Mouse (Mus musculus): ENCODE results near the gene Atxn3. TPM values are rescaled to one million over a fixed set of nuclear protein-coding genes. Genes with fewer than 3 reads are reported as not detected.
A peak's percentile ranks its signal among the peaks of the same experiment; 100 is the strongest.

The Atxn3 gene
- polyA plus RNA-seq, 1 experiment from 2014 or later: 14.5 TPM

DNA sequence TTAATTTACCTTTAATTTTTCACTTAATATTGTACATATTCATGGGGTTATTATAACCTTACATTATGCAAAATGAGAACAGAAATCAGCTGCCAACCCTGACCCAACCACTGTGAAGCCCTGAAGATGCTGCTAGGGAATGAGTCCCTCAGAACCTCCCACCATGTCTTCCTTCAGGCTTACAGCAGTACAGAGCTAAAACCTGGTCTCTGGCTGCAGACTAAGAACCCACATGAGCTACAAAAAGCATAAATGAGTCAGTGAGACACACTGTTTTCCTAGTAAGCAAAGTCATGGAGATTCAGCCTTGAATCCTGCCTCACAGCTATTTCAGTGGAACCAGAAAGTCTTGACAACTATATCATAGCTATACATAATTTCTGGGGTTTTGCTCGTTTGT, 29.6 kb downstream of the Atxn3 start:
- Histone ChIP-seq H3K4me1 (ENCODE audit: insufficient read depth) (no peaks in the 10 kb centered on the region), H3K4me3 (ENCODE audit: low read depth, low read length) (no peak overlapping the region), H3K4me2 (no peak overlapping the region), H3K27me3 (ENCODE audit: insufficient read depth, low read length) (no peaks in the 10 kb centered on the region), H3K9me3 (ENCODE audit: low read depth, low read length) (no peaks in the 10 kb centered on the region), H3K9ac (no peak overlapping the region), H3K36me3 (ENCODE audit: insufficient read depth) (peaks cover 78% of the 10 kb centered on the region), H3K27ac (ENCODE audit: low read depth) (no peak overlapping the region)
- whole genome bisulfite sequencing: 70% methylated on average over 1 of the region's 1 CpGs
- DNase-seq: no peak
- no peak for TF ChIP-seq CTCF (IDR thresholded peaks at IDR 0.05; ENCODE audit: low read depth)
- no peak for ATAC-seq (ENCODE audit: insufficient read depth)

- Histone ChIP-seq H3K4me1 (ENCODE audit: insufficient read depth) (no peaks in the 10 kb centered on the region), H3K9ac (no peak overlapping the region), H3K27ac (ENCODE audit: low read depth) (no peak overlapping the region), H3K9me3 (ENCODE audit: low read depth, low read length) (no peaks in the 10 kb centered on the region), H3K27me3 (ENCODE audit: insufficient read depth, low read length) (no peaks in the 10 kb centered on the region), H3K36me3 (ENCODE audit: insufficient read depth) (peaks cover 41% of the 10 kb centered on the region), H3K4me3 (ENCODE audit: low read depth, low read length) (no peak overlapping the region), H3K4me2 (no peak overlapping the region)
- no peak for TF ChIP-seq CTCF (IDR thresholded peaks at IDR 0.05; ENCODE audit: low read depth)
- 84% methylated on average over 6 of the region's 6 CpGs for WGBS
- ATAC-seq (ENCODE audit: insufficient read depth) (no peak), DNase-seq (no peak)
These were observed 35.7 kb downstream of the Atxn3 start for GRCm38 (mm10) chr12:101922313-101922712.

DNA sequence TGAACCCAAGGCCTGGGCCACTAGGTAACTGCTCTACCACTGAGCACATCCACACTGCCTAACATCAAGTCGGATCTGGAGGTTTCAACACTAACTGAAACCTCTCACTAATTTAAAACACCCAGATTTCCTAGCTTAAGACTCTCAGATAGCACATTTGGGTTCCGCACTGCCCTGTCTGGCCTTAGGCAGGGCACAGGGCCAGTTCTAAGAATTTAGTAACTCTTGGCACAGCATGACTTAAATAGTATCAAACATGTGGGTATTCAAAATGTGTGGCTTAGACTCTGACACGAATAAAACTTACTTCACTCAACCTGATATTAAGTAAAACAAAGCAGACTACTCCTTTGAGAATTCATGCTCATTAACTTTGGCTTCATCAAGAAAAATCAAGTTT, 38.2 kb downstream of the Atxn3 start:
- Histone ChIP-seq H3K27me3 (ENCODE audit: insufficient read depth, low read length) (no peaks in the 10 kb centered on the region), H3K36me3 (ENCODE audit: insufficient read depth) (peaks cover 21% of the 10 kb centered on the region), H3K4me3 (ENCODE audit: low read depth, low read length) (no peak overlapping the region), H3K27ac (ENCODE audit: low read depth) (no peak overlapping the region), H3K4me1 (ENCODE audit: insufficient read depth) (no peaks in the 10 kb centered on the region), H3K4me2 (no peak overlapping the region), H3K9ac (no peak overlapping the region), H3K9me3 (ENCODE audit: low read depth, low read length) (no peaks in the 10 kb centered on the region)
- no peak for ATAC-seq (ENCODE audit: insufficient read depth)
- no peak for DNase-seq
- TF ChIP-seq CTCF (IDR thresholded peaks at IDR 0.05; ENCODE audit: low read depth): no peak
- WGBS: 85% methylated on average over 3 of the region's 3 CpGs

- H3K4me3 ChIP-seq (ENCODE audit: low read depth, low read length): no peak overlapping the region
- no peak overlapping the region for H3K27ac ChIP-seq (ENCODE audit: low read depth)
These were observed 40.9 kb downstream of the Atxn3 start for GRCm38 (mm10) chr12:101917165-101917564.

GRCm38 (mm10) chr12:101912626-101913490, 45.2 kb downstream of the Atxn3 start, which contains the start of gene Trip11:
TSS of gene Trip11 (minus strand) at chr12:101913267.
- ATAC-seq (ENCODE audit: insufficient read depth): peak; percentile 98
- no peaks in the 10 kb centered on the region for H3K27me3 ChIP-seq (ENCODE audit: insufficient read depth, low read length)
- peaks cover 4% of the 10 kb centered on the region; the same call in 1 of the 2 replicates for H3K36me3 ChIP-seq (ENCODE audit: insufficient read depth)
- peak within 1 kb of the TSS; percentile 94 for H3K9ac ChIP-seq
- H3K9me3 ChIP-seq (ENCODE audit: low read depth, low read length): no peaks in the 10 kb centered on the region
- H3K4me3 ChIP-seq (ENCODE audit: low read depth, low read length): peak within 1 kb of the TSS; percentile 88
- no peak for TF ChIP-seq CTCF (IDR thresholded peaks at IDR 0.05; ENCODE audit: low read depth)
- peak; percentile 96 for DNase-seq
- peak within 1 kb of the TSS; percentile 70 for H3K4me2 ChIP-seq
- peaks cover 6% of the 10 kb centered on the region for H3K4me1 ChIP-seq (ENCODE audit: insufficient read depth)
- WGBS: under 1% methylated on average over 69 of the region's 69 CpGs
- H3K27ac ChIP-seq (ENCODE audit: low read depth): peak within 1 kb of the TSS; percentile 93

More at GRCm38 (mm10) chr12:101917165-101917564, 40.9 kb downstream of the Atxn3 start:
- no peak for DNase-seq
- no peak for ATAC-seq (ENCODE audit: insufficient read depth)
- Histone ChIP-seq H3K9ac (no peak overlapping the region), H3K4me1 (ENCODE audit: insufficient read depth) (no peaks in the 10 kb centered on the region), H3K36me3 (ENCODE audit: insufficient read depth) (peaks cover 1% of the 10 kb centered on the region; the same call in 1 of the 2 replicates), H3K4me2 (no peak overlapping the region), H3K27me3 (ENCODE audit: insufficient read depth, low read length) (no peaks in the 10 kb centered on the region), H3K9me3 (ENCODE audit: low read depth, low read length) (no peaks in the 10 kb centered on the region)
- no peak for TF ChIP-seq CTCF (IDR thresholded peaks at IDR 0.05; ENCODE audit: low read depth)

DNA sequence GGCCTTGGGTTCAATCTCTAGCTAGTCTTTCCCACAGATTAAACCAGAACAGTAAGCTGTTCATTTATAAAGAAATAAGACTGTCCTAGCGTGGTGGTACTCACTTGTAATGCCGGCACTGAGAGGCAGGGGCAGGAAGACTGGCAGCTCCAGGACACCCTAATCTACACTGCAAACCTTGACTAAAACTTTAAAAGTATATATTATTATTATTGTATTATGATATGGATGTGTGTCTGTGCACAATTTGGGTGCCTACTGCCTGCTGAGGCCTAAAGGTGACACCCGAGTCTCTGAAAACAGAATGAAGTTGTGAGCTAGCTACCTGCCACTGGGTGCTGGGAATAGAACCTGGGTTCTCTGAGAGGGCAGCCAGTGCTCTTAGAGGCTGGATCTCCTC, 46.7 kb downstream of the Atxn3 start:
- H3K27ac ChIP-seq (ENCODE audit: low read depth): no peak overlapping the region
- WGBS: 87% methylated on average over 3 of the region's 3 CpGs
- H3K4me1 ChIP-seq (ENCODE audit: insufficient read depth): peaks cover 6% of the 10 kb centered on the region
- DNase-seq (no peak), ATAC-seq (ENCODE audit: insufficient read depth) (no peak)
- H3K4me2 ChIP-seq: peak overlapping the region; percentile 70
- no peaks in the 10 kb centered on the region for H3K27me3 ChIP-seq (ENCODE audit: insufficient read depth, low read length)
- no peak overlapping the region; the same call in 1 of the 2 replicates for H3K9ac ChIP-seq
- 0 out of 2 replicates have a peak overlapping the region, but pooled peaks have one; percentile 88 for H3K4me3 ChIP-seq (ENCODE audit: low read depth, low read length)
- no peaks in the 10 kb centered on the region for H3K9me3 ChIP-seq (ENCODE audit: low read depth, low read length)
- no peak for TF ChIP-seq CTCF (IDR thresholded peaks at IDR 0.05; ENCODE audit: low read depth)
- H3K36me3 ChIP-seq (ENCODE audit: insufficient read depth): peaks cover 4% of the 10 kb centered on the region; the same call in 1 of the 2 replicates

- H3K4me1 ChIP-seq (ENCODE audit: insufficient read depth): peaks cover 6% of the 10 kb centered on the region
- no peak overlapping the region for H3K27ac ChIP-seq (ENCODE audit: low read depth)
- ATAC-seq (ENCODE audit: insufficient read depth) (no peak), DNase-seq (no peak)
- H3K27me3 ChIP-seq (ENCODE audit: insufficient read depth, low read length): no peaks in the 10 kb centered on the region
- H3K9me3 ChIP-seq (ENCODE audit: low read depth, low read length): no peaks in the 10 kb centered on the region
- H3K4me2 ChIP-seq: no peak overlapping the region
- H3K4me3 ChIP-seq (ENCODE audit: low read depth, low read length): no peak overlapping the region
- no peak for TF ChIP-seq CTCF (IDR thresholded peaks at IDR 0.05; ENCODE audit: low read depth)
- H3K9ac ChIP-seq: no peak overlapping the region
- WGBS: 89% methylated on average over 6 of the region's 6 CpGs
- peaks cover 5% of the 10 kb centered on the region; the same call in 1 of the 2 replicates for H3K36me3 ChIP-seq (ENCODE audit: insufficient read depth)
These were observed 47.7 kb downstream of the Atxn3 start for GRCm38 (mm10) chr12:101910360-101910759.
